Mouse (Mus musculus) liver, postnatal 0 days (tissue): ENCODE data around the gene Gatad2b.

Experiments
- CTCF ChIP-seq: sonication (generic); IDR thresholded peaks from 2 replicates; pipeline ENCODE4 v1.5.1; 2016; ENCODE audit warnings: antibody characterized with exemption, low read depth
- EP300 ChIP-seq: IDR thresholded peaks from 2 replicates; pipeline ENCODE4 v1.6.1; 2016; ENCODE audit warnings: antibody characterized with exemption, low read depth, mild to moderate bottlenecking

DNA sequence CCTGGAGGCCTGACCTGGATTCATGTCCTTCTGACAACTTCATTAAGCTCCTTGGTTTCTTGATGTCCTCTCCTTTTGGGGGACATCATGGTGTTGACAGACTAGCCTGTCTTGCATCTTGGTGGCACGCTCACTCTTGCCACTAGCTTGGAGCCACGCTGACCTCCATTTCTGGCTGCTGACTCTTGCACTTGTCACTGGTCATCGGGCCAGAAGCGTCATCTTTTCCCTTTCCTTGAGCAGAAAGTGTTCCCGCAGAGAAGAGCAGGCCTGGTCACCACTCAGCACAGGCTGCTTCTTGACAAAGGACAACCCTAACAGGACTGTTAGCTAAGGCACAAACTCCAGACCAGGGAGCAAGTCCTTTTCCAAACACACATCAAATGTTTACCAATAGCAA is 113.4 kb downstream of the Gatad2b start:
- no peak for TF ChIP-seq CTCF
- TF ChIP-seq EP300: no peak
